Mouse (Mus musculus): ENCODE data around the gene Slc9a8. TPM values are rescaled to one million over a fixed set of nuclear protein-coding genes. Genes with fewer than 3 reads are reported as not detected.

Gene Slc9a8
- polyA plus RNA-seq, 1 experiment from 2014 or later: 23.3 TPM

DNA sequence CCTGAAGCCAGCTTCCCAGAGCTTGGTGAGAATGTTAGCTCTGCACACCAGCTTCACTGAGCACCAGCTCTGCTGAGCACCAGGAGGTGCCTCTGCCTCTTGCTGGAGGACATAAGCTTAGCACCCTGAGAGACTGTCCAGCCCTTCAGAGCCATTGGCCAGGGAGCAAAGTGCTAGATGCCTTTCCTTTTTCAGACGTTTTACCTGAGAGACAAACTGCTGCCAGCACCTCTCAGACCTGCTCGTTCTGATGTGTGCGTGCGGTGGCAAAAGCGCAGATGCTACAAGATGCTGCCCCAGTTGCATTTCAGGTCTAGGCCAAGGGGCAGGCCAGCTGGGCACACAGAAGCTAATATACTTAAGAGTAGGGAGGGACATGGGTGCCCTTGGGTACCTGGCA, 54.1 kb downstream of the Slc9a8 start:
- WGBS: 70% methylated on average over 5 of the region's 5 CpGs
- no peaks in the 10 kb centered on the region for H3K9me3 ChIP-seq
- H3K27ac ChIP-seq: peak overlapping the region; percentile 73
- peaks cover 13% of the 10 kb centered on the region for H3K4me1 ChIP-seq
- peak overlapping the region; percentile 34; the same call in 1 of the 2 replicates for H3K9ac ChIP-seq
- no peak overlapping the region for H3K4me3 ChIP-seq
- ATAC-seq (ENCODE audit: insufficient number of reproducible peaks, insufficient read depth, low FRiP score, low TSS enrichment): no peak
- H3K27me3 ChIP-seq: no peaks in the 10 kb centered on the region
- peaks cover 50% of the 10 kb centered on the region for H3K36me3 ChIP-seq
- no peak overlapping the region for H3K4me2 ChIP-seq (replicated peaks)

DNA sequence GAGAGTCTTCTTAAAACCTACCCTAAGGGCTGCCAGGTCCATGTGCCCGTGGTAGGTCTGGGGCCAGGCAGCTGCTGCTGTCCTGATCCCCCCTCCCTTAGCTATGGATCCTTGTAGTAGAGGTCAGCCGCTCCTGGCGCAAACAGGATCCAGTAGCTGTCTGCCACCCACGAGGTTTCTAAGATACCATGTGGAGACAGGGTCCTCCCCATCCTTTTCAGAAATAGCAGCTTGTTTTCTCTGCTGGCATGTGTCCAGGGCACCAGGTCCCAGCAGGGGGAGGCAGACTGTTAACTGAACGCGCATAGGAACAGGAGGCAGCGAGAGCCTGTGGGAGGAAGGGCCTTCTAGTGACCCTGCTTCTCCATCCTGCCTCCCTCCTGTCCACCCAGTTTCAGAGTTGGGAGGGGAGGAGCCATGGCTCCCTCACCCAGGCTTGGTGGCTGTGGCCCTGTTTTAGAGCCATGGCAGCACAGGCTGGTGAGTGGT, 54.7 kb downstream of the Slc9a8 start:
- Histone ChIP-seq H3K4me2 (replicated peaks) (no peak overlapping the region), H3K4me3 (no peak overlapping the region), H3K4me1 (peaks cover 13% of the 10 kb centered on the region), H3K27ac (peak overlapping the region; percentile 73), H3K9ac (peak overlapping the region; percentile 34), H3K36me3 (peaks cover 44% of the 10 kb centered on the region), H3K27me3 (no peaks in the 10 kb centered on the region), H3K9me3 (no peaks in the 10 kb centered on the region)
- 34% methylated on average over 7 of the region's 7 CpGs for WGBS
- 0 out of 2 replicates have a peak, but pooled peaks have one; percentile 18 for ATAC-seq (ENCODE audit: insufficient number of reproducible peaks, insufficient read depth, low FRiP score, low TSS enrichment)

DNA sequence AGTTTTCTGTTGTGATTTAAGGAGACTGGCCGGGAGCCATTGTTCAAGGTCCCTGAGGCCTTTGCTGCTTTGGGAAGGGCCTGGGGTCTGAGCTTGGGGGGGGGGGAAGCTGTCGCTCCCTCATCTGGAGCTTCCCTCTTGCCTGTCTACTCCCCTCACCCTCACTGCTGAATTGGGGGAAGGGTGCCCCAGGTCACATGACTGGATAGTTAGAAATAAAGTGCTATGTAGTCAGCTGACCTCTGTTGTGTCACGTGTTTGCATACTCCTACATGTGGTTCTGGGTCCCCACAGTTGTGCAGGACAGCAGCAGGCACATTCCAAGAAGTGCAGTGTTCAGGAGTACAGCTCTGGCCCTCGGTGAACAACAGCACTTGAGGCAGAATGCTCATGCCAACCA, 55.2 kb downstream of the Slc9a8 start:
- Histone ChIP-seq H3K4me1 (peaks cover 13% of the 10 kb centered on the region), H3K27me3 (no peaks in the 10 kb centered on the region), H3K27ac (peak overlapping the region; percentile 73), H3K4me3 (no peak overlapping the region), H3K9ac (no peak overlapping the region; the same call in 1 of the 2 replicates), H3K4me2 (replicated peaks) (no peak overlapping the region), H3K36me3 (peaks cover 39% of the 10 kb centered on the region), H3K9me3 (no peaks in the 10 kb centered on the region)
- no peak for ATAC-seq (ENCODE audit: insufficient number of reproducible peaks, insufficient read depth, low FRiP score, low TSS enrichment)
- 69% methylated on average over 4 of the region's 4 CpGs for whole genome bisulfite sequencing

DNA sequence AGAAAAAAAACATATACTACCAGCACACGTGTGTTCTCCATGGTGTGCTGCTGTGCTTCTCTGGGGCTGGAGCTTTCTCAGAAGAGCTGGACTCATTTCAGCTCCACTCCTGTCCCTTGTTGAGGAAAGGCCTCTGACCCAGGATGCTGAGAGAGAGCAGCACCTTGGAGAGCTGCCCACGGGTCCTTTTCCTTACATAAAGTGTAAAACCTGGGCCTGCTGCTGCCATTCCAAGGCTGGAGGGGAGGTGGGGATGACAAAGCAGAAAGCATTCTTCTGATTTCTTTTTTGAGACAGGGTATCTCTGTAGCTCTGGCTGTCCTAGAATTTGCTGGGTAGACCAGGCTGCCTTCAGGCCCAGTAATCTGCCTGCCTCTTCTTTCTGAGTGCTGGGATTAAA, 56.6 kb downstream of the Slc9a8 start:
- Histone ChIP-seq H3K9ac (no peak overlapping the region), H3K4me3 (no peak overlapping the region), H3K4me2 (replicated peaks) (no peak overlapping the region), H3K27me3 (no peaks in the 10 kb centered on the region), H3K36me3 (peaks cover 32% of the 10 kb centered on the region), H3K9me3 (no peaks in the 10 kb centered on the region), H3K27ac (no peak overlapping the region), H3K4me1 (peaks cover 13% of the 10 kb centered on the region)
- ATAC-seq (ENCODE audit: insufficient number of reproducible peaks, insufficient read depth, low FRiP score, low TSS enrichment): no peak
- 48% methylated on average over 2 of the region's 2 CpGs for whole genome bisulfite sequencing

DNA sequence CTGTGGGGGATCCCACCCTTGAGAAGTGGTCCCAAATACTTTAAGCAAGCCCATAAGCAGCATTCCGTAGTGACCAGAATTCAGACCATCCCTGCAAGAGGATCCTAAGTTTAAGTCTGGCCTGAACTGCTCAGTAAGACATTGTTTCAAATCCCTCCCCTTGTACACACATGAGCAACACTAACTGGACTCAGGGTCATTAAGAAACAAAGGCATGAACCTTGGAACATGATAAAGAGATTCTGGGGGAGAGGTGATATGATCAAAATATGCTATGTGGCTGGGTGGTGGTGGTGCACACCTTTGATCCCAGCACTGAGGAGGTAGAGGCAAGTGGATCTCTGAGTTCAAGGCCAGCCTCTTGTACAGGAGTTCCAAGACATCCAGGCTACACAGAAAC, 58.0 kb downstream of the Slc9a8 start:
- no peak overlapping the region for H3K4me2 ChIP-seq (replicated peaks)
- no peak for ATAC-seq (ENCODE audit: insufficient number of reproducible peaks, insufficient read depth, low FRiP score, low TSS enrichment)
- H3K27ac ChIP-seq: no peak overlapping the region
- H3K4me3 ChIP-seq: no peak overlapping the region
- WGBS: 85% methylated on average over 1 of the region's 1 CpGs
- H3K36me3 ChIP-seq: peaks cover 32% of the 10 kb centered on the region
- no peaks in the 10 kb centered on the region for H3K9me3 ChIP-seq
- H3K4me1 ChIP-seq: peaks cover 13% of the 10 kb centered on the region
- no peak overlapping the region for H3K9ac ChIP-seq
- H3K27me3 ChIP-seq: no peaks in the 10 kb centered on the region

DNA sequence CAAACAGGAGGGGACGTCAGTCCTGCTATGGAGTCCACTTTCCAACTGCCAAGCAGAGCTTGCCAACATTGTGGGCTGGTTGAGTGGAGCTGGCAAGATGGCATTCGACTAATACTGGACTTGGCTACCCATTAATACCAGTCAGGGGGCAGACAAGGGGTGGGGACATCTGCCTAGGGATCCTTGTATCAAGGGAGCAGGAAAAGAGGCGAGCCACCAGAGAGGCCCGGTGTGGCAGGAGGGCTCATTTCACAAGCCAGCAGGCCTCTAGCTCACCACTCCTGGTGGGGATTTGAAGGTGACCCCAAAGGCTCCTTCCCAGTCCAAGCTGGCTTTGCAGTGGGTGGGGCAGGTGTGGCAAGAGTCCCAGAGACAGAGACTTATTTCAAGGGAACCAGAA, 61.2 kb downstream of the Slc9a8 start:
- Histone ChIP-seq H3K4me1 (0 out of 2 replicates have a peak, but pooled peaks cover 4% of the 10 kb centered on the region), H3K27ac (no peak overlapping the region), H3K36me3 (peaks cover 46% of the 10 kb centered on the region), H3K27me3 (no peaks in the 10 kb centered on the region), H3K4me3 (no peak overlapping the region), H3K4me2 (replicated peaks) (no peak overlapping the region), H3K9ac (no peak overlapping the region), H3K9me3 (no peaks in the 10 kb centered on the region)
- WGBS: 92% methylated on average over 4 of the region's 4 CpGs
- ATAC-seq (ENCODE audit: insufficient number of reproducible peaks, insufficient read depth, low FRiP score, low TSS enrichment): no peak

DNA sequence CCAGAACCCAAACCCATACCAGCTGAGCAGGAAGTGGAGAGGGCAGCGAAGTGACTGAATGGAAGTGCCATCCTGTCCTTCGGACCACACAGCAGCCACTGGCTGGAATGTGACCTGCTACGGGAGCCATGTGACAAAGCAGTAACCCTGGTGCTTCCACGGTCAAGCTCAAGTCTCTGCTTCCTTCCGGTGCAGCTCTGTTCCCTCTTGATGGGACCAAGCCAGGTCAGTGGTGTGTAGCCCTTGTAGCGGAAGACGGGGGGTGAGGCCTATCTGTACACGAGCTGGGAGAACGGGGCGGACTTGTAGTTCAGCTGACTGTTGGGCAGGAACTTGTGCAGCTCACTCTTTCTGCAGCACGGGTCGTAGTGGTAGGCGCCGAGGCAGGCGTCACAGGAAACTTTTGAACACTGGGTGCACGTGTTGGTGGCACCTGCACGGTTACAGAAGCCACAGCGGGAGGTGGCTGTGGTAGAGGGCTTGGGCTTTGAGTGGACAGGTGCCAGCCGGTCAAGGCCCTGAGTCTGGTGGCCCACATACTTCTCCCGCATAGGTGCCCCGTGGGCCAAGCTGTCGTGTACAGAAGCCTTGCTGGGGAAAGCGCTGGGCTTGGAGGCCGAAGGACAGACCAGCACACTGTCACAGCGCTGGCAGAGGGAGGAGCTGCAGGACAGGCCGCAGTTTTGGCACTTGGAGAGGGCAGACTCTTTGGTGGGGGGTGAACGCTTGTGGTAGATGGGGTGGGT, 61.7 kb downstream of the Slc9a8 start:
- H3K4me3 ChIP-seq: no peak overlapping the region
- 0 out of 2 replicates have a peak, but pooled peaks cover 4% of the 10 kb centered on the region for H3K4me1 ChIP-seq
- no peak overlapping the region for H3K9ac ChIP-seq
- H3K27me3 ChIP-seq: no peaks in the 10 kb centered on the region
- H3K4me2 ChIP-seq (replicated peaks): no peak overlapping the region
- 92% methylated on average over 27 of the region's 27 CpGs for WGBS
- H3K36me3 ChIP-seq: peaks cover 43% of the 10 kb centered on the region
- H3K9me3 ChIP-seq: no peaks in the 10 kb centered on the region
- ATAC-seq (ENCODE audit: insufficient number of reproducible peaks, insufficient read depth, low FRiP score, low TSS enrichment): no peak
- no peak overlapping the region for H3K27ac ChIP-seq

DNA sequence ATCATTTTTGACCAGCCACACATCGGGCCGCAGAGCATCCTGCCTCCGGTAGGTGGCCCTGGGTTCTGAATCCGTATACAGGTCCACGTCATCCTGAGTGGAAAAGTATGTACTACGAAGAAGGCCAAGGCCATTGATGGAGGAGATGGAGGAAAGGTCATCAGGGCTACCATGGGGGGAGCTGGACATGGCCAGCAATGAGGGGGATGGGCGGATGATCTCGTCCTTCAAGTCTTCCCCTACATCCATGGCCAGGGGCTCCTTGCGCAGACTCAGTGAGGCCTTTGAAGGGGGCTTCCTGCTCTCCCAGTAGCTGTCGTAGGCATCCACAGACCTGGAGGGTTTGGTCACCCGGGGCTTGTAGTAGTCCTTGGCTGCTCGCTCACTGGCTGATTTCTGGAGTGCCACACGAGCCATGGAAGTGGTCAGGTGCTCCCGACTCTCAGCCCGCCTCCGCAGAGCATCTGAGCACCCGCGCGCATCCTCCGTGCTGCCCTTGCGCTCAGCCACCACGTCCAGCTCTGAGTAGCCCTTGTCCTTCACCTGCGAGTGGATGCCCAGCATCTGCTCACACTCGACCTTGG, 62.4 kb downstream of the Slc9a8 start:
- no peak overlapping the region for H3K4me2 ChIP-seq (replicated peaks)
- H3K9me3 ChIP-seq: no peaks in the 10 kb centered on the region
- H3K4me1 ChIP-seq: 0 out of 2 replicates have a peak, but pooled peaks cover 4% of the 10 kb centered on the region
- no peak overlapping the region for H3K9ac ChIP-seq
- H3K27ac ChIP-seq: no peak overlapping the region
- no peak for ATAC-seq (ENCODE audit: insufficient number of reproducible peaks, insufficient read depth, low FRiP score, low TSS enrichment)
- no peaks in the 10 kb centered on the region for H3K27me3 ChIP-seq
- WGBS: 92% methylated on average over 24 of the region's 24 CpGs
- H3K4me3 ChIP-seq: no peak overlapping the region
- H3K36me3 ChIP-seq: peaks cover 46% of the 10 kb centered on the region

DNA sequence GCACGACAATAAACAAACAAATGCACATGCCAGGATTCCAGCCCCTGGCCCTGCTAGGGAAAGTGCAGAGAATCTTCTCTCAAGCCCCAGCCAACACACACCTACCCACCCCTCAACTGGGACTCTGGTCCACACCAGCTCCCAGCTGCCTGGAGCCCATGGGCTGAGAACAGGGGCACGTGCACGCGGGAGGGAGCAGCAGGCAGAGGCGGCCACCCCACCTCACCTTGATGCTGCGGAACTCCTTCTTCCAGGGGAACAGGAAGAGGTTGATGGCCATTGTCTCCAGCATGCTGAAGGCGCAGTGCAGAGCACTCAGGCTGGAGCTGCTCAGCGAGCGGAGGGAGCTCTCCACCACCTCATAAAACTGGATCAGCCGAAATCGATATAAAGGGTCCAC, 63.4 kb downstream of the Slc9a8 start:
- ATAC-seq (ENCODE audit: insufficient number of reproducible peaks, insufficient read depth, low FRiP score, low TSS enrichment): no peak
- Histone ChIP-seq H3K4me3 (no peak overlapping the region), H3K27me3 (no peaks in the 10 kb centered on the region), H3K4me2 (replicated peaks) (no peak overlapping the region), H3K9me3 (no peaks in the 10 kb centered on the region), H3K27ac (no peak overlapping the region), H3K4me1 (0 out of 2 replicates have a peak, but pooled peaks cover 4% of the 10 kb centered on the region), H3K9ac (no peak overlapping the region), H3K36me3 (peaks cover 46% of the 10 kb centered on the region)
- 89% methylated on average over 11 of the region's 11 CpGs for WGBS

DNA sequence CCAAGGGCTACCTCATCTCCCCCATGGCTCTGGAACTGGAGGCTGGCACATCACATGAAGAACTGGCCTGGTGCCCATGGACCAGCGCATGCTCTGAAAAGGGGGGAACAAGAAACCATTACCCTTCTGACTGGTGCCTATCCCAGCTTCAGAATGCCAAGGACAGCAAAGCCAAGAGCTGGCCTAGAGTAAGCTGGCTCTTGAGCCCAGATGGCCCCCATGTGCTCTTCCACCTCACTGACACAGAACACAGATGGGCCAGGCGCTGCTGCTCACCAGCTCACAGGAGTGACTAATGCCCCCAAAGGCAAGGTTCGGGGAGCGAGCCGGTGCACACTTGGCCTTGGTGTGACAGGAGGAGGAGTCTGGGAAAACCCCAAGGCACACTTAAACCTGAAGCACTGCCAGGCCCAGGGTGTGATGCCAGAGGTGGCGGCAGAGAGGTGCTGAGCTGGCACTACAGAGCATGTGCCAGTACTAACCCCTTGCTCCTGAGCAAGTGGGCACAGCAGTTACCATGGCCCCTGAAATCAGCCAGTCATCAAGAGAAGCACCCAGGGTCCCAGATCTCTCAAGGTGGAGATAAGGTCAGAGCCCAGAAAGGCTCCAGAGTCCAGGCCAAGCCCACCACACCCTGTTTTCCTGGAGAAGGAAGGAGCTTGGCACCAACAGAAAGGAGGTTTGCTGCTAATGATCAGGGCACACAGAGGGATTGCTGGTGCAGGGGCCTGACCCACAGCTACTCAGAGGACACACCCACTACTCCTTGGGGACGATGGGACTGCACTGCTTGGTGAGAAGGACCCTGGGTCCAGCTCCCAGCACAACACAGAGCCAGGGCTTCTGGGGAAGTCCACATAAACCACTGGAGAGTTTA, 64.2 kb downstream of the Slc9a8 start:
- peaks cover 46% of the 10 kb centered on the region for H3K36me3 ChIP-seq
- peaks cover 8% of the 10 kb centered on the region for H3K4me1 ChIP-seq
- no peak overlapping the region for H3K27ac ChIP-seq
- no peak overlapping the region for H3K4me2 ChIP-seq (replicated peaks)
- ATAC-seq (ENCODE audit: insufficient number of reproducible peaks, insufficient read depth, low FRiP score, low TSS enrichment): no peak
- H3K27me3 ChIP-seq: no peaks in the 10 kb centered on the region
- H3K4me3 ChIP-seq: no peak overlapping the region
- H3K9ac ChIP-seq: no peak overlapping the region
- no peaks in the 10 kb centered on the region for H3K9me3 ChIP-seq
- WGBS: 84% methylated on average over 7 of the region's 7 CpGs

DNA sequence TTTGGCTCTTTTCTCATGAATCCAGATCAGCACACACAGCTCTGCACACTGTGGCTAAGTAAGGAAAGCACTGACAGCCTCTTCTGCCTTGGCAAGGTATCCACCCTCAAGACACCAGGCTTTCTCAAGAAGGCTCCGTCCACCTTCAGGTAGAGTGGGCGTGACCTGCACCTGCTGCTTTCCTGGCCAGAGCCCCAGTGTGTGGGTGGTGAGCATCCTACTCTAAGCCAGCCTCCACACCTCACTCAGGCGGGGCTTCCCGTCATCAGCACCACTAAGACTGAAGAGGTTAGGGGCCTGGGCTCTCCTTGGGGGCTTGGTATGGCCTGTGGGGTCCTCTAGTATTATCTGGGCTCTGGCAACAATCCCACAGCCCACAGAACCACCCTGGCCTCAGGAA, 65.1 kb downstream of the Slc9a8 start:
- ATAC-seq (ENCODE audit: insufficient number of reproducible peaks, insufficient read depth, low FRiP score, low TSS enrichment): no peak; the same call in 1 of the 2 replicates
- Histone ChIP-seq H3K4me3 (no peak overlapping the region), H3K36me3 (peaks cover 46% of the 10 kb centered on the region), H3K4me2 (replicated peaks) (no peak overlapping the region), H3K9me3 (no peaks in the 10 kb centered on the region), H3K27ac (no peak overlapping the region), H3K27me3 (no peaks in the 10 kb centered on the region), H3K9ac (no peak overlapping the region), H3K4me1 (peaks cover 17% of the 10 kb centered on the region)
- 82% methylated on average over 4 of the region's 4 CpGs for WGBS
